Mouse (Mus musculus) 3134 (cell line): ENCODE results near the gene Tcea3.

Experiments
- DNase-seq: peaks from one replicate; pipeline ENCODE4 v3.0.0-alpha.2; 2011; ENCODE audit warnings: low spot score; ENCODE audit not compliant: insufficient read length; ENCODE audit errors: extremely low read depth

The Tcea3 gene

DNA sequence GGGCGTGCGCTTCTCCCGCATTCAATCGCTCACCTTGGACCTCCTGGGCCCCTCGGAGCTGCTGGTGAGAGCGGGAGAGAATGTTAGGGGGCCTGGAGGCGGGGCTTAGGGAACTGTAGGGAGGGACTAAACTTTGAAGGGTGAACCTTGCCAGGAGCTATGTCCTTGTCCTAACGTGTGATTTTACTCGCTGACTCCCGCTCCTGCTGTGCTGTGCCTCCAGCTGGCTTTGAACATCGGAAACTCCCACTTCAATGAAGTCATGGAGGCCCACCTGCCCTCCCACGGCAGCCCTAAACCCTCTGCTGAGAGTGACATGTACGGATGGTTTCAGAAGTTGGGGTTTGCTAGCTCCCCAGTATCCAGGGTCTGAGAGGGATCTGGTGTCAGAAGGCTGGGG, 8.9 kb upstream of the Tcea3 start:
- no peak for DNase-seq

DNA sequence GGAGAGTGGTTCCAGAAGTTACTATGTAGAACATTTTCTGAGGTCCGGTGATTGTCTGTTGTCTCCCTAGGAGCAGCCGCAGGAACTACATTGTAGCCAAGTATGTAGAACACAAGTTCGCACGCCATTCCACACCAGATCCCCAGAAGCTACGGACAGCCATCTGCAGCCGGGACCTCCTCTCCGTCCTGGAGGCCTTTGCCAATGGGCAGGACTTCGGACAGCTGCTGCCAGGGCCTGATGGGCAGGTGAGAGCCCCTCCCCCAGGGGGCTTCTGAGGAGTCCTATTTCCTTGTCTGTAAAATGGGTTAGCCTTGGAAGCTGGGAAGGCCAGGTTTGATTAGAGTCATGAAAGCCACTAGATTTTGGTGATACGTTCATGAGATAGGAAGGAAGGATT, 8.4 kb upstream of the Tcea3 start:
- no peak for DNase-seq

GRCm38 (mm10) chr4:136239622-136240021, 7.9 kb upstream of the Tcea3 start:
- DNase-seq, result peak; percentile 32

- DNase-seq, result no peak
These were observed 7.4 kb upstream of the Tcea3 start for GRCm38 (mm10) chr4:136240123-136240522.

GRCm38 (mm10) chr4:136240955-136241354, 6.6 kb upstream of the Tcea3 start:
- DNase-seq, result no peak

GRCm38 (mm10) chr4:136242065-136242703, 5.3 kb upstream of the Tcea3 start:
- DNase-seq, result no peak

- no peak for DNase-seq
These were observed 4.8 kb upstream of the Tcea3 start for GRCm38 (mm10) chr4:136242728-136243127.

GRCm38 (mm10) chr4:136244208-136244607, 3.3 kb upstream of the Tcea3 start:
- no peak for DNase-seq

DNA sequence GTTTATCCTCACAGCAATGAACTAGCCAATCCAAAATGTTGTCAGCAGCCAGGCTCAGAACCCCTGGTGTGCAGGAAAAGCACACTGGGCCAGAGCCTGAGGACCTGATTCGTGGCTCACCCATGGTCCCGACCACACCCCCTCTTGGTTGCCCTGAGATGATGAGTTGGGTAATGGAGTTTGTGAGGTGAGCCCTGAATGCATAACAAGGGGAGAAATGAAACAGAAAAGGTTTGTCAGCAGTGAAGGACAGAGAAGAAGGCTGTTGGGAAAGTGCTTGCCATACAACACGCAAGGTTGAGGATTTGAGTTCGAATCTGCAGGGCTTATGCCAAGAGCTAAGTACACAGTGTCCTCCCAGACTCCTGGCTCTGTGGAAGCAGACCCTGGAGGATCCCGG, 1.8 kb upstream of the Tcea3 start:
- no peak for DNase-seq

GRCm38 (mm10) chr4:136246568-136246969, 960 bp upstream of the Tcea3 start:
- DNase-seq, result no peak

- DNase-seq, result no peak
These were observed 172 bp upstream of the Tcea3 start for GRCm38 (mm10) chr4:136247386-136247728.

- no peak for DNase-seq
These were observed 1.2 kb downstream of the Tcea3 start for GRCm38 (mm10) chr4:136248464-136249331.

DNA sequence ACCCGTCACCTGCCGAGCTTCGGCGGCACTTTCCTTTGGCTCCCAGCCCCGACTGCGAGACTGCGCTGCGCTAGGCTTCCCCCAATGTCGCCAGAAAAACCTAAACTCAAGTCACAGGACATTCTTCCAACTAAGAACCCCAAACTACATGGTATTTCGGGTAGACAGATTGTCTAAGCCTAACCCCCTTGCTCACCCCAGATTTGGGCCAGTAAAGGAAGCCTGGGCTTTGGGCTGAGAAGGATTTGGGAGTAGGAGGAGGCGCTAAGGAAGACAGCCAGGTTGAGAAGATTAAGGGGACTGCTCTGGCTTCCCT, 1.8 kb downstream of the Tcea3 start:
- DNase-seq, result no peak

- peak; percentile 68 for DNase-seq
These were observed 2.3 kb downstream of the Tcea3 start for GRCm38 (mm10) chr4:136249780-136250179.

DNA sequence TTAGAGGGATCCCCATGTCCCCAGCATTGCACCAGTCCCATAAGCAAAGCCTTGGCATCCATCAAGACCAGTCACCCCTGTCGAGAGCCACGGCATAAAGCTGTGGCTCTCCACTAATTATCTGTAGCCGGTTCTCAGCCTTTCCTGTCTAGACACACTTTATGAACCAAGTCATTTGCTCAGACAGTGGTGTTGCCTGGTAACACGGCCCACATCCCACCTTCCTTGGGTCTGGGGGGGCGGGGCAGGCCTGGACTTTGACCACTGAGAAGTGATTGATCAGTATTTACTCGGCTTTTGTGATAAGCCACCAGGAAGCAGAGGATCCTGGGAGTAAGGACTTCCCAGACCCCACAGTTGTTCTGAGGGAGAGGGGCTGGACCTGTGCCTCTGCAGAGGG, 8.4 kb downstream of the Tcea3 start:
- DNase-seq, result no peak

GRCm38 (mm10) chr4:136256696-136257095, 9.2 kb downstream of the Tcea3 start:
- DNase-seq, result no peak

DNA sequence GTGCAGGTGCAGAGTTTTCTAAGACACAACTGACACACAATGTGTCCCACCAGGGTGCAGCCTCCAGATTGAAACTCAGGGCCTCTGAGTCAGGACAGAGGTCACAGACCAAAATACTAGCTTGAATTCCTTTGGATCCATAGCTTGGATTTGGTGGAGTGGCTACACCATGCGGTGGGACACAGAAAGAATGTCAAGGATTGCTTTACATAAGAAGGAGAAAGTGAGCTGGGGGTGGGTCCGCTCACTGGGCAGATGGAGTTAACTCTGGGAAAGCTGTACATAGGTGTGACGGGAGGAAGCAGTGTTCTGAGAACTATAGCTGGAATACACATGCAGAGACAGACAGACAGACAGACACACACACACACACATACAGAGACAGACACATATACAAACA, 12.4 kb downstream of the Tcea3 start:
- DNase-seq, result no peak

GRCm38 (mm10) chr4:136260491-136261180, 13.1 kb downstream of the Tcea3 start:
- peak; percentile 46 for DNase-seq

DNA sequence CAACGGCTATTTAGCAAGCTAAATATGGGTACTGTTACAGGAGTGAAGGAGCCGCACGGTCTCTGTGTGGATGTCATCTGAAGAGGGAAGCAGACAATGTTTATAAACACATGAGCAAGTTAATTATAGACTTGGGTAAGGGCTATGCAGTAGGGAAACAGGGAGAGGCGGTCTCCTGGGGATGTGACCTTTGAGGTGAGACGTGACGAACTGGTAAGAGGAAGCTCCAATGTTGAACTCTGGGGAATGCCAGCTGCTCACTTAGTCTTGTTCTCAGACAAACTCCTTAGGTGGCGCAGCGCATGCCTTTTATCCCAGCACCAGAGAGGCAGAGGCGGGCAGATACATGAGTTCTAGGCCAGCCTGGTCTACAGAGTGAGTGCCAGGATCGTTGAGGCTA, 14.4 kb downstream of the Tcea3 start:
- no peak for DNase-seq

DNA sequence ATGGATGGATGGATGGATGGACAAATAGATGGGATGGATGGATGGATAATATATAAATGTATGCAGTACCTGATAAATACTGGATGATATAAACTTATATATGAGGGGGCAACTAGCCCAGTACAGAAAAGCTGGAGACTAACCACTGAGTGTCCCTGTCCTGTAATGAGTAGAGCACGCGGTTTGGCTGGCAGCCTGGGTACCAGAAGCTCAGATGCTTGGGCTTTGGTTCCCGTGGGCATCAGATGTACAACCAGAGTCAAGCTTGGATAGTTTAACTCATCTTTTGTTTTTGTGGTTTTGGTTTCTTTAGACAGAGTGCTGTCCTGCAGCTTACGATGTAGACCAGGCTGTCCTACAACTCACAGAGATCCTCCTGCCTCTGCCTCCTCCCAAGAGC, 16.0 kb downstream of the Tcea3 start:
- DNase-seq, result no peak

DNA sequence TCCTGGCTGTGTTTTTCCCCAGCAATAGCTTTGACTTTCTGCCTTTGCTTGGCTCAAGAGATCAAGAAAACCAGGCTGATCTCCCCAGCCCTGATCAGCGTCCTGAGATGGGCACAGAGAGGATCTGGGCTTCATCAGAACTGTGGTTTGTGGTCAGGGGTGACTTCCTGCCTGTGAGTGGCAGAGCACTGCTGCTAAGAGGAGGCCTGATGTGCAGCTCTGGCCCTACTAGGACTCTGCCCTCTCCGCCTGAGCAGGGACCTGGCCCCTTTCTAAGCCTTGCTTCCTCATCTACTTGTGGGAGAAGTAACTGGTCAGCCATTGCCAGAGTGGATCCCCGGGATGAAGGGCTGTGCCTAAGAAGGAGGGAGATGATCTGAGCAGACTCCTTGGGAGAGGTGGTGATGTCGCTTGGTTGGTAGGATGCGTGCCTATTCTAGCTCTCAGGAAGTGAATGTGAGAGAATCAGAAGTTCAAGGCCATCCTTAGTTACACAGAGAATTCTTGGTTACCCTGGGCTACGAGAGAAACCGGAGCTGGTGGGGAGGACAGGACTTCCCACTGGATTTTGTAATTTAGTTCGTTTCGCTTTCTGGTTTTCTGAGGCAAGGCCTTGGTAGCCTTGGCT, 19.3 kb downstream of the Tcea3 start:
- DNase-seq, result peak; percentile 42
